ENCODE assay signal across 8 mouse cellular contexts in the genomic region with DNA sequence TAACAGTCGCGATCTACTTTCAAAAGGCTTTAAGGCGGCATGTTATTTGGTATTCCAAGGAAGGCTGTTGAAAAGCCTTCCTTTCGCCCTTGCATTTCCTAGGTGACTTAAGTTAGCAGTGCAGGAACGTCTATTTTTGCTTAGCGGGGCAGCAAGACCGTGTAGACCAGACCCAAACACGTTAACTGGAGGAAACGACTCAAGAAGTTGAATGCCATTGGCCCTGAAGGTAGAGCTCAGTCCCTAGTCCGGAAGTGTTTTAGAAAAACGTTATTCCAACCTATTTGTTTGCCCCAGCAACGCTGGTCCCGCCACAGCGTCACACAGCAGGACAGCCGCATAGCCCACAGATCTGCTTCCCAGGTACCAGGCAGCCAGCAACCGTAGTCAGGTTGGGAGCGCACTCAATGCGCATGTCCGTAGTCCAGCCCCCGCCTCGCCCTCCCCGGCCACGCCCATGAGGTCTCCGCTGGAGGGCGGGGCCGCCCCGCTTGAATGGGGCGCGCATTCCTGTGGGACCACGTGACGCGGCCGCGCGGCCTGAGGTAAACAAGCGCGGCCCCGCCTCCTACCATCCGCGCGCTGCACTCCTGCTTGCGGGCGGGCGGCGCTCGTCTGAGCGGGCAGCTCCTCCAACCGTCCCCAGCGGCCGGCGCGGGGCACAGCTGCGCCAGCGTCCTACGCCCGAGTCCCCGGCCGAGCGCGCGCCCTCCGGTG. TPM values are rescaled to one million over a fixed set of nuclear protein-coding genes. Genes with fewer than 3 reads are reported as not detected.
A peak's percentile ranks its signal among the peaks of the same experiment; 100 is the strongest.
DNase-seq lines count a peak whose midpoint lies in the region; ATAC-seq lines count a peak whose summit lies in the region.

A gene (plus strand): TSS at position 595 of the 717 bp plus-strand sequence.

- no peaks in the 10 kb centered on the region for H3K36me3 ChIP-seq in hindbrain, embryonic 15.5 days

- DNase-seq in ZHBTc4 (ENCODE audit: low read depth, low spot score) = peak; percentile 99
- DNase-seq in gastrocnemius, adult 18-20 months (ENCODE audit: low spot score) = peak; percentile 96
- peak; percentile 94 to 96 for DNase-seq in layer of hippocampus, postnatal 36 days
- DNase-seq in lung, postnatal 25 days (ENCODE audit: low spot score) = peak; percentile 97
- DNase-seq in retina, adult 2 months (ENCODE audit: low read depth, low spot score) = peak; percentile 95
- peak; percentile 98 for DNase-seq in thymus, postnatal 25 days

- H3K4me1 ChIP-seq in hindbrain, embryonic 15.5 days (replicated peaks) = peaks cover 23% of the 10 kb centered on the region

- H3K4me2 ChIP-seq in hindbrain, embryonic 15.5 days = peak within 1 kb of the TSS; percentile 79

- H3K9me3 ChIP-seq in hindbrain, embryonic 15.5 days = no peaks in the 10 kb centered on the region

- peaks cover 21% of the 10 kb centered on the region for H3K27me3 ChIP-seq in hindbrain, embryonic 15.5 days

- peak within 1 kb of the TSS; percentile 71 for H3K9ac ChIP-seq in hindbrain, embryonic 15.5 days

- H3K4me3 ChIP-seq in hindbrain, embryonic 15.5 days = peak within 1 kb of the TSS; percentile 89

- peak within 1 kb of the TSS; percentile 84 for H3K27ac ChIP-seq in hindbrain, embryonic 15.5 days (replicated peaks)

- under 1% methylated on average over 61 of the region's 62 CpGs for WGBS in hindbrain, embryonic 15.5 days

- ATAC-seq in common myeloid progenitor, adult 5-6 weeks (replicated peaks; ENCODE audit: low read depth, poor library complexity, severe bottlenecking) = peak; percentile 76
- peak; percentile 98 for ATAC-seq in hindbrain, embryonic 15.5 days (ENCODE audit: low FRiP score, low read depth)

RNA-seq across cellular contexts. Expression of the gene that starts here (rescaled TPM):
- 4.0 and 8.9 TPM in 2 replicates for total RNA-seq in common myeloid progenitor, adult 5-6 weeks (2017)
- 100 to 1,000 TPM in 1 of 2 experiments, 10 to 100 TPM in 1; 19.7 to 263 TPM for total RNA-seq in gastrocnemius, adult 18-20 months (2021)
- polyA plus RNA-seq in hindbrain, embryonic 15.5 days (2015; fragmentation: Nextera tagmentation; extraction: Ambion mirVana) = 1.6 and 1.7 TPM in 2 replicates
- total RNA-seq in layer of hippocampus, postnatal 36 days (2021) = 10 to 100 TPM; 11.4 to 12.5 TPM

Comparison
In these comparisons a context has a peak if more than half of its experiments do, and no peak if none do; other contexts are left out.
1. Peak in every context shown above with its lines: DNase-seq, ATAC-seq, H3K4me3 ChIP-seq and H3K27ac ChIP-seq.